Mouse (Mus musculus) kidney, adult 2 months (tissue): ENCODE data around the gene Utp4.

Experiments used
- CTCF ChIP-seq: fragments of 200-500 bp; conservative IDR thresholded peaks from 2 replicates; pipeline ENCODE4 v1.5.1; 2011; ENCODE audit warnings: low read depth, mild to moderate bottlenecking, control low read depth, low read length, moderate library complexity, mixed read lengths; ENCODE audit not compliant: insufficient read depth, insufficient read length
- POLR2A ChIP-seq: fragments of 200-500 bp; IDR thresholded peaks from one replicate; pipeline ENCODE4 v1.6.1; 2011; ENCODE audit warnings: low read depth, low read length, control low read depth

DNA sequence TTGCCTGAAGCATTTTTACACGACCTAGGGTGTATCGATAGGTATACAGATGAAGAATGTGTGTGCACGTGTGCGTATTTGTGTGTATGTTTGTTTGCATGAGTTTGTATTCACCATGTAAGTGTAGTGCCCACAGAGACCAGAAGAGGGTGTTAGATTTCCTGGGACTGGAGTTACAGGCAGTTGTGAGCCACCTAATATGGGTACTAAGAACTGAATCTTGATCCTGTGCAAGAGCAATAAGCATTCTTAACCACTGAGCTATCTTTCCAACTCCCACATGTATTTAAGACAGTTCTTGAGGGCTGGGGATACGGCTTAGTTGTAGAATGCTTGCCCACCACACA is 26.9 kb downstream of the Utp4 start:
- TF ChIP-seq POLR2A = no peak
- TF ChIP-seq CTCF = no peak
